8 mouse cellular contexts compared by ENCODE assay signal in the genomic region with DNA sequence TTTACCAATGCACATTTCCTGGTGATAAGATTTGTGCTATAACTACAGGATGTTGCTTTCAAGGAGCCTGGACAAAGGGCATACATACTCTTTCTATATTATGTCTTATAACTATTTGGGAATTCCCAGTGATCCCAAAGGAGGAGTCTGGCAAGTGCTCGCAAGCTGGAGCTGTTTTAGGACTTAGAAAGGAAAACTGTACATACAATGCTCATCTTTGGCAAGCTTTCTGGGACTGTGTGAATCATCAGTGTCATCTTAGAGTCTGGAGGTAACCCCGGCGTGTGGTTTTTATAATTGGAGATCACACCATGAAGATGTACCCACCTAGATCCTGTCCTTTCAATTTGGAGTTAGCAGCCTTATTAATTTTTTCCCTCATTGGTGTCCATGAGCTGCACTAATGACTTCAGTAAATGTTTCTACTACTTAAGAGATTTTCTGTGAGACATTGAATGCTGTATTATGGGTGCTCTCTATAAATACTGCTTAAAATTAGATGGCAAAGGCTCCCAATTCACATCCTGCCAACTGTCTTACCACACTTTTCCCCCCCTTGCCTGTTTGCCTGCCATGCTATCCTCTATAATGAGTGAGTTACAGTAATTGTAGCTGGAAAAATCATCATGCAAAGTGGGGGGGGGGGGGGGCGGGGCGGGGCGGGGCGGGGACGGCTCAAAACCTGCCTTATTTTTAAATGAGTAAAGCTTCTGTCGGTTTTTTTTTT.
DNase-seq lines count a peak whose midpoint lies in the region; ATAC-seq and TF ChIP-seq lines count a peak whose summit lies in the region.

No protein-coding gene starts in this region.

- H3K27me3 ChIP-seq in kidney, postnatal 0 days (ENCODE audit: insufficient read depth, low read length) = no peaks in the 10 kb centered on the region
- H3K27me3 ChIP-seq in embryonic facial prominence, embryonic 10.5 days (replicated peaks; ENCODE audit: low read depth, poor library complexity, severe bottlenecking) = no peaks in the 10 kb centered on the region
- H3K27me3 ChIP-seq in intestine, embryonic 16.5 days (replicated peaks; ENCODE audit: control insufficient read depth, insufficient read depth, low read length) = no peaks in the 10 kb centered on the region
- no peaks in the 10 kb centered on the region; the same call in 1 of the 2 replicates for H3K27me3 ChIP-seq in neural tube, embryonic 13.5 days

- no peaks in the 10 kb centered on the region for H3K9me3 ChIP-seq in kidney, postnatal 0 days (replicated peaks; ENCODE audit: low read length)
- H3K9me3 ChIP-seq in embryonic facial prominence, embryonic 10.5 days = no peaks in the 10 kb centered on the region
- no peaks in the 10 kb centered on the region for H3K9me3 ChIP-seq in intestine, embryonic 16.5 days (ENCODE audit: control insufficient read depth, low read length)
- H3K9me3 ChIP-seq in neural tube, embryonic 13.5 days = no peaks in the 10 kb centered on the region

- 25% methylated on average over 9 of the region's 9 CpGs for WGBS in kidney, postnatal 0 days
- 29% methylated on average over 9 of the region's 9 CpGs for WGBS in embryonic facial prominence, embryonic 10.5 days
- 19% methylated on average over 9 of the region's 9 CpGs for WGBS in intestine, embryonic 16.5 days
- 28% methylated on average over 9 of the region's 9 CpGs for WGBS in neural tube, embryonic 13.5 days

- no peak for TF ChIP-seq CTCF in kidney, postnatal 0 days (IDR thresholded peaks at IDR 0.05; ENCODE audit: low read depth)

- no peak for DNase-seq in kidney, postnatal 0 days (ENCODE audit: low spot score)
- DNase-seq in kidney, postnatal 4 days = no peak
- DNase-seq in embryonic facial prominence, embryonic 10.5 days (ENCODE audit: low spot score) = no peak
- DNase-seq in natural killer cell, adult 2 months (ENCODE audit: low spot score in 2 of 2) = no peak
- no peak for DNase-seq in gastrocnemius, postnatal 4 days (ENCODE audit: low spot score in 2 of 2)
- DNase-seq in right cerebral cortex, postnatal 25 days = no peak

- no peak overlapping the region for H3K9ac ChIP-seq in kidney, postnatal 0 days (ENCODE audit: low read depth, low read length)
- H3K9ac ChIP-seq in intestine, embryonic 16.5 days (ENCODE audit: low read depth, low read length) = peak overlapping the region; percentile 68
- H3K9ac ChIP-seq in neural tube, embryonic 13.5 days = peak overlapping the region; percentile 52

- H3K4me2 ChIP-seq in kidney, postnatal 0 days (ENCODE audit: low read length) = peak overlapping the region; percentile 70
- H3K4me2 ChIP-seq in intestine, embryonic 16.5 days (ENCODE audit: low read depth, low read length) = peak overlapping the region; percentile 67
- peak overlapping the region; percentile 55 for H3K4me2 ChIP-seq in neural tube, embryonic 13.5 days

- H3K4me3 ChIP-seq in kidney, postnatal 0 days (replicated peaks; ENCODE audit: low read depth, low read length) = peak overlapping the region; percentile 32
- peak overlapping the region; percentile 56 for H3K4me3 ChIP-seq in embryonic facial prominence, embryonic 10.5 days
- peak overlapping the region; percentile 47 for H3K4me3 ChIP-seq in intestine, embryonic 16.5 days (ENCODE audit: low read length)
- peak overlapping the region; percentile 37 for H3K4me3 ChIP-seq in neural tube, embryonic 13.5 days

- no peaks in the 10 kb centered on the region for H3K36me3 ChIP-seq in kidney, postnatal 0 days (ENCODE audit: insufficient read depth, low read length)
- no peaks in the 10 kb centered on the region for H3K36me3 ChIP-seq in embryonic facial prominence, embryonic 10.5 days (replicated peaks)
- no peaks in the 10 kb centered on the region for H3K36me3 ChIP-seq in intestine, embryonic 16.5 days (ENCODE audit: control insufficient read depth, insufficient read depth, low read length)
- H3K36me3 ChIP-seq in neural tube, embryonic 13.5 days = no peaks in the 10 kb centered on the region

- no peak overlapping the region for H3K27ac ChIP-seq in kidney, postnatal 0 days
- H3K27ac ChIP-seq in embryonic facial prominence, embryonic 10.5 days (replicated peaks) = no peak overlapping the region
- no peak overlapping the region for H3K27ac ChIP-seq in intestine, embryonic 16.5 days (ENCODE audit: low read length)
- no peak overlapping the region for H3K27ac ChIP-seq in neural tube, embryonic 13.5 days (replicated peaks)

- ATAC-seq in kidney, postnatal 0 days (replicated peaks; ENCODE audit: low FRiP score, low read depth) = no peak
- ATAC-seq in intestine, embryonic 16.5 days = peak; percentile 21; the same call in 1 of the 2 replicates
- peak; percentile 55 for ATAC-seq in neural tube, embryonic 13.5 days (ENCODE audit: low read depth)

- no peaks in the 10 kb centered on the region for H3K4me1 ChIP-seq in kidney, postnatal 0 days (replicated peaks; ENCODE audit: insufficient read depth, low read length)
- H3K4me1 ChIP-seq in embryonic facial prominence, embryonic 10.5 days = 0 out of 2 replicates have a peak, but pooled peaks cover 8% of the 10 kb centered on the region
- H3K4me1 ChIP-seq in intestine, embryonic 16.5 days (ENCODE audit: control insufficient read depth, insufficient read depth, low read length) = peaks cover 3% of the 10 kb centered on the region; the same call in 1 of the 2 replicates
- peaks cover 5% of the 10 kb centered on the region for H3K4me1 ChIP-seq in neural tube, embryonic 13.5 days (replicated peaks)
